In the genomic region with DNA sequence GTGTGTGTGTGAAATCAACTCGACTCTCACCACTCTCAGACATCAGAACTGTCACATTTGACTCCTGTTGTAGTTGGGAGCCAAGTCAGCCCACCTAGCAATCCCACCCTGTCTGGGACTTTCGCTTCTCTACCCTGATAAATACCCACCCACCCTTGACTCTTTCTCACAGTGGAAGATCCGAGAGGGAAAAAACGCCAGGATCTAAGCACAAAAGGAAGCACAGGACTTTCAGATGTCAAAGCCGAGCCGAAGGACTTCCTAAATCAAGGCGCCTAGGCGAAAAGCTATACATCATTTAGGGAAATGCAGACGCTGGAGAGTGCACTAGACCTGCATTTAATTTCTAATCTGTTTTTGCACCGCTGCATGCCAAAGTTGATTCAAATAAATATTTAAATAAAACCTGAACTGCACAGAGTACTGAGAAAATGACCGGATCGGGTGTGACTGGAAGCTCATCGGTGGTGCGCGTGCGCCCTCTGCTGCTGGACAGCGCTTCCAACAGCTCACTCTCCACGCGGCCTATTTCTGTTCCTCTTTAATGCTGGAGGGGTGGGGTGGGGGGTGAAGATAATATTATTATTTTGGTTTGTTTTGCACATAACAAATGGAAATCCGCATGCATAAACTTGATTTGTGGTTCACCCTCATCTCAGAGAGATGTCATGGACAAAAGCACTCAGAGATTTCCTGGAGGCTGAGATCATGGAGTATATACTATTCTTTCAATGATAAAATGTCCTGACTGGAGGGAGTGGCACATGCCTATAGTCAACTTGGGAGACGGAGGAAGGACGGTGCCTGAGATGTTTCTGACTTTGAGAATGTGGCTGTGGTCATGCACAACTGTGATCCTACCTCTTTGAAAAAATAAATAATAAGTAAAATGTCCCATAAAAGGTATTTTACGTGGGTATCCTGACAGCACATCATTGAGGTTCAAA, we compare ENCODE assay signal across 8 mouse cellular contexts. TPM values are rescaled to one million over a fixed set of nuclear protein-coding genes. Genes with fewer than 3 reads are reported as not detected.
A peak's percentile ranks its signal among the peaks of the same experiment; 100 is the strongest.
DNase-seq lines count a peak whose midpoint lies in the region; ATAC-seq and TF ChIP-seq lines count a peak whose summit lies in the region.

No protein-coding gene starts in this region.

- DNase-seq in 3134 (ENCODE audit: extremely low read depth, insufficient read length, low spot score) = peak; percentile 52
- peak; percentile 83 for DNase-seq in adrenal gland, postnatal 10 days
- DNase-seq in embryonic facial prominence, embryonic 10.5 days (ENCODE audit: low spot score) = peak; percentile 80
- DNase-seq in heart, adult 18-20 months = peak; percentile 57 to 83
- peak; percentile 72 for DNase-seq in kidney, adult 2 months
- DNase-seq in spleen, adult 18-20 months = peak; percentile 58 to 82

- no peaks in the 10 kb centered on the region for H3K36me3 ChIP-seq in embryonic facial prominence, embryonic 10.5 days (replicated peaks)
- H3K36me3 ChIP-seq in kidney, adult 2 months (ENCODE audit: control insufficient read depth, insufficient read depth, low read length) = no peaks in the 10 kb centered on the region
- no peaks in the 10 kb centered on the region for H3K36me3 ChIP-seq in limb, embryonic 13.5 days
- H3K36me3 ChIP-seq in midbrain, embryonic 15.5 days (replicated peaks) = no peaks in the 10 kb centered on the region

- H3K27ac ChIP-seq in embryonic facial prominence, embryonic 10.5 days (replicated peaks) = no peak overlapping the region
- no peak overlapping the region for H3K27ac ChIP-seq in kidney, adult 2 months (ENCODE audit: insufficient read depth, low read depth, low read length)
- no peak overlapping the region for H3K27ac ChIP-seq in limb, embryonic 13.5 days
- peak overlapping the region; percentile 53; the same call in 1 of the 2 replicates for H3K27ac ChIP-seq in midbrain, embryonic 15.5 days

- peak; percentile 87 for TF ChIP-seq CTCF in kidney, adult 2 months (conservative IDR thresholded peaks at IDR 0.05; ENCODE audit: insufficient read depth, insufficient read length, low read depth, low read length)

- no peaks in the 10 kb centered on the region for H3K9me3 ChIP-seq in embryonic facial prominence, embryonic 10.5 days
- H3K9me3 ChIP-seq in limb, embryonic 13.5 days = no peaks in the 10 kb centered on the region
- no peaks in the 10 kb centered on the region for H3K9me3 ChIP-seq in midbrain, embryonic 15.5 days

- TF ChIP-seq POLR2A in kidney, adult 2 months (IDR thresholded peaks at IDR 0.05; ENCODE audit: low read depth, low read length) = no peak

- peak; percentile 57 for ATAC-seq in limb, embryonic 13.5 days (ENCODE audit: low FRiP score, low read depth)
- peak; percentile 78 for ATAC-seq in midbrain, embryonic 15.5 days (replicated peaks)

- H3K4me2 ChIP-seq in limb, embryonic 13.5 days (replicated peaks) = peak overlapping the region; percentile 48
- peak overlapping the region; percentile 38 for H3K4me2 ChIP-seq in midbrain, embryonic 15.5 days

- no peaks in the 10 kb centered on the region for H3K4me1 ChIP-seq in embryonic facial prominence, embryonic 10.5 days
- H3K4me1 ChIP-seq in kidney, adult 2 months (ENCODE audit: control insufficient read depth, insufficient read depth, low read length) = no peaks in the 10 kb centered on the region
- H3K4me1 ChIP-seq in limb, embryonic 13.5 days = peaks cover 6% of the 10 kb centered on the region
- H3K4me1 ChIP-seq in midbrain, embryonic 15.5 days = peaks cover 3% of the 10 kb centered on the region; the same call in 1 of the 2 replicates

- peak overlapping the region; percentile 31; the same call in 1 of the 2 replicates for H3K9ac ChIP-seq in limb, embryonic 13.5 days
- peak overlapping the region; percentile 24; the same call in 1 of the 2 replicates for H3K9ac ChIP-seq in midbrain, embryonic 15.5 days

- 29% methylated on average over 23 of the region's 23 CpGs for WGBS in embryonic facial prominence, embryonic 10.5 days
- 15% methylated on average over 23 of the region's 23 CpGs for WGBS in kidney, adult 2 months
- WGBS in limb, embryonic 13.5 days = 23% methylated on average over 23 of the region's 23 CpGs
- WGBS in midbrain, embryonic 15.5 days = 21% methylated on average over 23 of the region's 23 CpGs

- no peak overlapping the region for H3K4me3 ChIP-seq in embryonic facial prominence, embryonic 10.5 days
- H3K4me3 ChIP-seq in kidney, adult 2 months (ENCODE audit: insufficient read depth, low read depth, low read length) = no peak overlapping the region
- H3K4me3 ChIP-seq in limb, embryonic 13.5 days = peak overlapping the region; percentile 20; the same call in 1 of the 2 replicates
- peak overlapping the region; percentile 11; the same call in 1 of the 2 replicates for H3K4me3 ChIP-seq in midbrain, embryonic 15.5 days

- H3K27me3 ChIP-seq in embryonic facial prominence, embryonic 10.5 days (replicated peaks; ENCODE audit: low read depth, poor library complexity, severe bottlenecking) = no peaks in the 10 kb centered on the region
- no peaks in the 10 kb centered on the region for H3K27me3 ChIP-seq in kidney, adult 2 months (replicated peaks; ENCODE audit: control insufficient read depth, insufficient read depth, low read length)
- H3K27me3 ChIP-seq in limb, embryonic 13.5 days = no peaks in the 10 kb centered on the region
- H3K27me3 ChIP-seq in midbrain, embryonic 15.5 days (replicated peaks) = no peaks in the 10 kb centered on the region

RNA-seq across cellular contexts. Expression of a gene that starts 31.5 kb away (rescaled TPM):
- 10 to 100 TPM in 1 of 2 experiments, 1 to 10 TPM in 1; 7.4 to 11.3 TPM for total RNA-seq in adrenal gland, postnatal 10 days (2021)
- polyA plus RNA-seq in embryonic facial prominence, embryonic 10.5 days (2016; fragmentation: Nextera tagmentation; extraction: Ambion mirVana) = 20.0 and 22.6 TPM in 2 replicates
- 1 to 10 TPM; 4.2 to 5.1 TPM for total RNA-seq in heart, adult 18-20 months (2021)
- 11.2 and 14.2 TPM in 2 replicates for polyA plus RNA-seq in kidney, adult 2 months (2012; rRNA removed)
- 18.9 and 20.5 TPM in 2 replicates for polyA plus RNA-seq in limb, embryonic 13.5 days (2015; fragmentation: Nextera tagmentation; extraction: Ambion mirVana)
- polyA plus RNA-seq in midbrain, embryonic 15.5 days (2015; fragmentation: Nextera tagmentation; extraction: Ambion mirVana) = 12.2 and 13.3 TPM in 2 replicates

Comparison
In these comparisons a context has a peak if more than half of its experiments do, and no peak if none do; other contexts are left out.
1. H3K4me3 ChIP-seq: peak in limb, embryonic 13.5 days (single experiment) and midbrain, embryonic 15.5 days (single experiment); none in embryonic facial prominence, embryonic 10.5 days (single experiment) and kidney, adult 2 months (single experiment).
2. Peak in every context shown above with its lines, with median percentiles within 50 percentile points of each other: DNase-seq.